Comparison of ENCODE assay signal across 8 mouse cellular contexts in genomic region chr13:63572453-63573255, GRCm38 (mm10). TPM values are rescaled to one million over a fixed set of nuclear protein-coding genes. Genes with fewer than 3 reads are reported as not detected.
A peak's percentile ranks its signal among the peaks of the same experiment; 100 is the strongest.
DNase-seq lines count a peak whose midpoint lies in the region; ATAC-seq and TF ChIP-seq lines count a peak whose summit lies in the region.

No protein-coding gene starts in this region.

- peak; percentile 20 to 48 for DNase-seq in heart, adult 2 months
- DNase-seq in heart, adult 9 months (ENCODE audit: low spot score in 2 of 2): no peak
- peak; percentile 67 for DNase-seq in brain, embryonic 14.5 days (ENCODE audit: low read depth)
- peak; percentile 66 for DNase-seq in right cerebral cortex, adult 18-20 months
- DNase-seq in yolk sac, embryonic 10.5 days (ENCODE audit: low spot score): no peak

- TF ChIP-seq CTCF in heart, adult 2 months (IDR thresholded peaks at IDR 0.05): no peak
- no peak for TF ChIP-seq CTCF in brain, embryonic 14.5 days (IDR thresholded peaks at IDR 0.05; ENCODE audit: borderline replicate concordance, extremely low read depth, insufficient read depth, insufficient read length)

- H3K9ac ChIP-seq in heart, adult 2 months (ENCODE audit: low read depth, low read length): peak overlapping the region; percentile 61
- peak overlapping the region; percentile 81 for H3K9ac ChIP-seq in forebrain, embryonic 12.5 days
- peak overlapping the region; percentile 84 for H3K9ac ChIP-seq in intestine, embryonic 16.5 days (ENCODE audit: low read depth, low read length)
- H3K9ac ChIP-seq in liver, embryonic 16.5 days (ENCODE audit: low read depth, low read length): peak overlapping the region; percentile 21; the same call in 1 of the 2 replicates

- TF ChIP-seq POLR2A in heart, adult 2 months (IDR thresholded peaks at IDR 0.05; ENCODE audit: insufficient read depth, low read depth, low read length): no peak
- TF ChIP-seq POLR2A in brain, embryonic 14.5 days (IDR thresholded peaks at IDR 0.05; ENCODE audit: borderline replicate concordance, extremely low read depth, insufficient read depth, insufficient read length, poor library complexity, severe bottlenecking): peak; percentile 7; the same call in 1 of the 2 replicates

- peaks cover 2% of the 10 kb centered on the region; the same call in 1 of the 2 replicates for H3K4me1 ChIP-seq in heart, adult 2 months (ENCODE audit: control insufficient read depth, insufficient read depth, low read length)
- peaks cover 57% of the 10 kb centered on the region for H3K4me1 ChIP-seq in forebrain, embryonic 12.5 days
- peaks cover 10% of the 10 kb centered on the region for H3K4me1 ChIP-seq in intestine, embryonic 16.5 days (ENCODE audit: control insufficient read depth, insufficient read depth, low read length)
- H3K4me1 ChIP-seq in liver, embryonic 16.5 days (ENCODE audit: control insufficient read depth, low read depth, low read length): peaks cover 11% of the 10 kb centered on the region

- H3K9me3 ChIP-seq in forebrain, embryonic 12.5 days: no peaks in the 10 kb centered on the region
- H3K9me3 ChIP-seq in intestine, embryonic 16.5 days (ENCODE audit: control insufficient read depth, low read length): no peaks in the 10 kb centered on the region
- H3K9me3 ChIP-seq in liver, embryonic 16.5 days (replicated peaks; ENCODE audit: control insufficient read depth, low read length): no peaks in the 10 kb centered on the region

- intact Hi-C loops in heart, adult 2 months (cut with DNase I): loop anchor here (5.0 kb wide), 1 partner anchor 415 kb away; no protein-coding TSS in a partner anchor

- H3K27ac ChIP-seq in heart, adult 2 months: peak overlapping the region; percentile 53
- peak overlapping the region; percentile 91 for H3K27ac ChIP-seq in forebrain, embryonic 12.5 days
- H3K27ac ChIP-seq in intestine, embryonic 16.5 days (ENCODE audit: low read length): peak overlapping the region; percentile 93
- H3K27ac ChIP-seq in liver, embryonic 16.5 days (ENCODE audit: low read length): no peak overlapping the region

- H3K79me2 ChIP-seq in heart, adult 2 months (replicated peaks; ENCODE audit: control insufficient read depth, insufficient read depth, low read length): no peaks in the 10 kb centered on the region

- H3K4me2 ChIP-seq in forebrain, embryonic 12.5 days: peak overlapping the region; percentile 96
- peak overlapping the region; percentile 98 for H3K4me2 ChIP-seq in intestine, embryonic 16.5 days (ENCODE audit: low read depth, low read length)
- H3K4me2 ChIP-seq in liver, embryonic 16.5 days (ENCODE audit: low read depth, low read length): peak overlapping the region; percentile 77

- peak overlapping the region; percentile 73 for H3K4me3 ChIP-seq in heart, adult 2 months
- H3K4me3 ChIP-seq in forebrain, embryonic 12.5 days (replicated peaks): peak overlapping the region; percentile 70
- peak overlapping the region; percentile 79 for H3K4me3 ChIP-seq in intestine, embryonic 16.5 days (ENCODE audit: low read length)
- peak overlapping the region; percentile 55 for H3K4me3 ChIP-seq in liver, embryonic 16.5 days (ENCODE audit: low read depth, low read length)

- peak; percentile 40 for ATAC-seq in forebrain, embryonic 12.5 days (ENCODE audit: low FRiP score)
- ATAC-seq in intestine, embryonic 16.5 days: peak; percentile 16; the same call in 1 of the 2 replicates
- no peak for ATAC-seq in liver, embryonic 16.5 days (ENCODE audit: low read depth)

- H3K27me3 ChIP-seq in heart, adult 2 months (ENCODE audit: control insufficient read depth, insufficient read depth, low read length): peaks cover 2% of the 10 kb centered on the region; the same call in 1 of the 2 replicates
- H3K27me3 ChIP-seq in forebrain, embryonic 12.5 days: peaks cover 83% of the 10 kb centered on the region
- peaks cover 9% of the 10 kb centered on the region; the same call in 1 of the 2 replicates for H3K27me3 ChIP-seq in intestine, embryonic 16.5 days (replicated peaks; ENCODE audit: control insufficient read depth, insufficient read depth, low read length)
- peaks cover 73% of the 10 kb centered on the region for H3K27me3 ChIP-seq in liver, embryonic 16.5 days (ENCODE audit: control insufficient read depth, insufficient read depth, low read depth, low read length)

- H3K36me3 ChIP-seq in heart, adult 2 months (ENCODE audit: control insufficient read depth, insufficient read depth, low read length): no peaks in the 10 kb centered on the region
- H3K36me3 ChIP-seq in forebrain, embryonic 12.5 days (replicated peaks): no peaks in the 10 kb centered on the region
- H3K36me3 ChIP-seq in intestine, embryonic 16.5 days (ENCODE audit: control insufficient read depth, insufficient read depth, low read length): no peaks in the 10 kb centered on the region
- H3K36me3 ChIP-seq in liver, embryonic 16.5 days (ENCODE audit: control insufficient read depth, insufficient read depth): no peaks in the 10 kb centered on the region

- no peak for TF ChIP-seq EP300 in heart, adult 2 months (IDR thresholded peaks at IDR 0.05; ENCODE audit: insufficient read depth, low read depth, low read length)

- WGBS in heart, adult 2 months: 1% methylated on average over 67 of the region's 67 CpGs
- whole genome bisulfite sequencing in forebrain, embryonic 12.5 days: under 1% methylated on average over 67 of the region's 67 CpGs
- under 1% methylated on average over 67 of the region's 67 CpGs for WGBS in intestine, embryonic 16.5 days
- WGBS in liver, embryonic 16.5 days (ENCODE audit: insufficient replicate concordance): 1% methylated on average over 64 of the region's 67 CpGs

RNA-seq across cellular contexts. Expression of gene Ptch1, which starts 0.7 kb away (rescaled TPM):
- total RNA-seq in heart, adult 2 months (2021): 10 to 100 TPM in 1 of 2 experiments, 1 to 10 TPM in 1; 9.3 to 16.4 TPM
- polyA plus RNA-seq in heart, adult 2 months (2012; rRNA removed): 6.7 and 9.2 TPM in 2 replicates
- 23.3 and 37.6 TPM in 2 replicates for polyA plus RNA-seq in brain, embryonic 14.5 days (2012; rRNA removed)
- 24.0 and 24.4 TPM in 2 replicates for polyA plus RNA-seq in forebrain, embryonic 12.5 days (2016; fragmentation: Nextera tagmentation; extraction: Ambion mirVana)
- 24.5 and 25.5 TPM in 2 replicates for polyA plus RNA-seq in intestine, embryonic 16.5 days (2015; fragmentation: Nextera tagmentation; extraction: Ambion mirVana)
- polyA plus RNA-seq in liver, embryonic 16.5 days (2015; fragmentation: Nextera tagmentation; extraction: Ambion mirVana): 2.9 and 3.1 TPM in 2 replicates

Comparison
In these comparisons a context has a peak if more than half of its experiments do, and no peak if none do; other contexts are left out.
1. DNase-seq: peak in heart, adult 2 months (2 of 2), brain, embryonic 14.5 days (single experiment) and right cerebral cortex, adult 18-20 months (single experiment); none in heart, adult 9 months (0 of 2) and yolk sac, embryonic 10.5 days (single experiment).
2. H3K9ac ChIP-seq: peak in every context shown above with its lines; median percentile 84 in intestine, embryonic 16.5 days; 81 in forebrain, embryonic 12.5 days; 61 in heart, adult 2 months; 21 in liver, embryonic 16.5 days.
3. Peak in every context shown above with its lines, with median percentiles within 50 percentile points of each other: H3K4me3 ChIP-seq and H3K4me2 ChIP-seq.